Mouse (Mus musculus): Measurements from ENCODE around the gene Lipe. TPM values are rescaled to one million over a fixed set of nuclear protein-coding genes. Genes with fewer than 3 reads are reported as not detected.

Lipe gene
- total RNA-seq, 1 experiment, result 3.8 TPM

- Histone ChIP-seq H3K9me3 (ENCODE audit: control insufficient read depth, insufficient read depth, low read depth, low read length) (no peaks in the 10 kb centered on the region), H3K27ac (ENCODE audit: insufficient read depth, low read depth, low read length, poor library complexity, severe bottlenecking) (no peak overlapping the region), H3K4me3 (ENCODE audit: insufficient read depth in 1 of 2, low read depth in 1 of 2, low read length in 2 of 2, poor library complexity in 1 of 2, severe bottlenecking in 1 of 2) (no peak overlapping the region), H3K4me1 (ENCODE audit: control insufficient read depth in 2 of 2, insufficient read depth in 2 of 2, low read length in 2 of 2, poor library complexity in 1 of 2) (peaks cover 1 to 4% of the 10 kb centered on the region in 2 experiments; a peak in 2 of 4 replicates), H3K9ac (ENCODE audit: insufficient read depth, low read depth, low read length, poor library complexity, severe bottlenecking) (no peak overlapping the region), H3K36me3 (ENCODE audit: control insufficient read depth, insufficient read depth, low read length, poor library complexity, severe bottlenecking) (no peaks in the 10 kb centered on the region; the same call in 1 of the 2 replicates)
- TF ChIP-seq HCFC1 (IDR thresholded peaks at IDR 0.05; ENCODE audit: borderline replicate concordance, insufficient read depth, low read length) (no peak), CHD2 (IDR thresholded peaks at IDR 0.05; ENCODE audit: low read depth, low read length) (no peak), MAFK (IDR thresholded peaks at IDR 0.05; ENCODE audit: insufficient read depth, low read depth, low read length) (no peak), ZNF384 (IDR thresholded peaks at IDR 0.05; ENCODE audit: low read depth, low read length) (no peak), ZC3H11A (IDR thresholded peaks at IDR 0.05; ENCODE audit: borderline replicate concordance, low read depth, low read length) (no peak)
- no peak for DNase-seq (ENCODE audit: low read depth, low spot score)
- in situ Hi-C loops (cut with MboI; ENCODE audit: low sequenced_read_pairs in 2 of 2, unreplicated experiment in 2 of 2), result no loop called here
Measured at GRCm38 (mm10) chr7:25388916-25389315, 9.6 kb downstream of the Lipe start.

- H3K36me3 ChIP-seq (ENCODE audit: control insufficient read depth, insufficient read depth, low read length, poor library complexity, severe bottlenecking), result no peaks in the 10 kb centered on the region; the same call in 1 of the 2 replicates
- in situ Hi-C loops (cut with MboI; ENCODE audit: low sequenced_read_pairs in 2 of 2, unreplicated experiment in 2 of 2), result no loop called here
- H3K9ac ChIP-seq (ENCODE audit: insufficient read depth, low read depth, low read length, poor library complexity, severe bottlenecking), result no peak overlapping the region
- H3K4me1 ChIP-seq (ENCODE audit: control insufficient read depth in 2 of 2, insufficient read depth in 2 of 2, low read length in 2 of 2, poor library complexity in 1 of 2), result peaks cover 1 to 4% of the 10 kb centered on the region in 2 experiments; a peak in 2 of 4 replicates
- TF ChIP-seq CHD2 (IDR thresholded peaks at IDR 0.05; ENCODE audit: low read depth, low read length) (no peak), MAFK (IDR thresholded peaks at IDR 0.05; ENCODE audit: insufficient read depth, low read depth, low read length) (no peak), ZNF384 (IDR thresholded peaks at IDR 0.05; ENCODE audit: low read depth, low read length) (no peak), HCFC1 (IDR thresholded peaks at IDR 0.05; ENCODE audit: borderline replicate concordance, insufficient read depth, low read length) (no peak), ZC3H11A (IDR thresholded peaks at IDR 0.05; ENCODE audit: borderline replicate concordance, low read depth, low read length) (no peak)
- no peaks in the 10 kb centered on the region for H3K9me3 ChIP-seq (ENCODE audit: control insufficient read depth, insufficient read depth, low read depth, low read length)
- no peak overlapping the region for H3K4me3 ChIP-seq (ENCODE audit: insufficient read depth in 1 of 2, low read depth in 1 of 2, low read length in 2 of 2, poor library complexity in 1 of 2, severe bottlenecking in 1 of 2)
- DNase-seq (ENCODE audit: low read depth, low spot score), result no peak
- H3K27ac ChIP-seq (ENCODE audit: insufficient read depth, low read depth, low read length, poor library complexity, severe bottlenecking), result no peak overlapping the region
Measured at GRCm38 (mm10) chr7:25387811-25388440, 10.6 kb downstream of the Lipe start.

- DNase-seq (ENCODE audit: low read depth, low spot score), result no peak
- Histone ChIP-seq H3K36me3 (ENCODE audit: control insufficient read depth, insufficient read depth, low read length, poor library complexity, severe bottlenecking) (no peaks in the 10 kb centered on the region; the same call in 1 of the 2 replicates), H3K27ac (ENCODE audit: insufficient read depth, low read depth, low read length, poor library complexity, severe bottlenecking) (no peak overlapping the region), H3K9me3 (ENCODE audit: control insufficient read depth, insufficient read depth, low read depth, low read length) (no peaks in the 10 kb centered on the region), H3K9ac (ENCODE audit: insufficient read depth, low read depth, low read length, poor library complexity, severe bottlenecking) (no peak overlapping the region), H3K4me1 (ENCODE audit: control insufficient read depth in 2 of 2, insufficient read depth in 2 of 2, low read length in 2 of 2, poor library complexity in 1 of 2) (peaks cover 1 to 4% of the 10 kb centered on the region in 2 experiments; a peak in 2 of 4 replicates), H3K4me3 (ENCODE audit: insufficient read depth in 1 of 2, low read depth in 1 of 2, low read length in 2 of 2, poor library complexity in 1 of 2, severe bottlenecking in 1 of 2) (no peak overlapping the region)
- in situ Hi-C loops (cut with MboI; ENCODE audit: low sequenced_read_pairs in 2 of 2, unreplicated experiment in 2 of 2), result no loop called here
- TF ChIP-seq CHD2 (IDR thresholded peaks at IDR 0.05; ENCODE audit: low read depth, low read length), result no peak
- TF ChIP-seq ZC3H11A (IDR thresholded peaks at IDR 0.05; ENCODE audit: borderline replicate concordance, low read depth, low read length), result no peak
- no peak for TF ChIP-seq HCFC1 (IDR thresholded peaks at IDR 0.05; ENCODE audit: borderline replicate concordance, insufficient read depth, low read length)
- TF ChIP-seq MAFK (IDR thresholded peaks at IDR 0.05; ENCODE audit: insufficient read depth, low read depth, low read length), result no peak
- TF ChIP-seq ZNF384 (IDR thresholded peaks at IDR 0.05; ENCODE audit: low read depth, low read length), result no peak
Measured at GRCm38 (mm10) chr7:25385850-25386555, 12.5 kb downstream of the Lipe start.

GRCm38 (mm10) chr7:25385259-25385658, 13.3 kb downstream of the Lipe start:
- Histone ChIP-seq H3K9ac (ENCODE audit: insufficient read depth, low read depth, low read length, poor library complexity, severe bottlenecking) (no peak overlapping the region), H3K36me3 (ENCODE audit: control insufficient read depth, insufficient read depth, low read length, poor library complexity, severe bottlenecking) (no peaks in the 10 kb centered on the region; the same call in 1 of the 2 replicates), H3K27ac (ENCODE audit: insufficient read depth, low read depth, low read length, poor library complexity, severe bottlenecking) (no peak overlapping the region), H3K4me3 (ENCODE audit: insufficient read depth in 1 of 2, low read depth in 1 of 2, low read length in 2 of 2, poor library complexity in 1 of 2, severe bottlenecking in 1 of 2) (no peak overlapping the region), H3K9me3 (ENCODE audit: control insufficient read depth, insufficient read depth, low read depth, low read length) (no peaks in the 10 kb centered on the region), H3K4me1 (ENCODE audit: control insufficient read depth in 2 of 2, insufficient read depth in 2 of 2, low read length in 2 of 2, poor library complexity in 1 of 2) (peaks cover 1 to 9% of the 10 kb centered on the region in 2 experiments; a peak in 2 of 4 replicates)
- DNase-seq (ENCODE audit: low read depth, low spot score), result no peak
- TF ChIP-seq ZNF384 (IDR thresholded peaks at IDR 0.05; ENCODE audit: low read depth, low read length), result no peak
- no peak for TF ChIP-seq ZC3H11A (IDR thresholded peaks at IDR 0.05; ENCODE audit: borderline replicate concordance, low read depth, low read length)
- TF ChIP-seq MAFK (IDR thresholded peaks at IDR 0.05; ENCODE audit: insufficient read depth, low read depth, low read length), result no peak
- TF ChIP-seq HCFC1 (IDR thresholded peaks at IDR 0.05; ENCODE audit: borderline replicate concordance, insufficient read depth, low read length), result no peak
- no peak for TF ChIP-seq CHD2 (IDR thresholded peaks at IDR 0.05; ENCODE audit: low read depth, low read length)
- in situ Hi-C loops (cut with MboI; ENCODE audit: low sequenced_read_pairs in 2 of 2, unreplicated experiment in 2 of 2), result no loop called here

All from ES-E14 (cell line).